Mouse (Mus musculus) central nervous system, embryonic 14 days (tissue): ENCODE measurements around the gene Gm14406. TPM values are rescaled to one million over a fixed set of nuclear protein-coding genes. Genes with fewer than 3 reads are reported as not detected.

Source experiments
- polyA plus RNA-seq: library from polyadenylated mRNA; depleted of rRNA; stranded (reverse); fragments of >200 nt; gene quantifications from 2 replicates; pipeline ENCODE4 v1.2.3, GENCODE M21; 2012; rRNA removed

Gene Gm14406
- polyA plus RNA-seq: not detected in 2 replicates

GRCm38 (mm10) chr2:177577998-177578397 lies at the start of gene Gm14406:
Gm14406 (minus strand) TSS chr2:177578210.

Other genes with a start within 250 kb of the Gm14406 start
- 4.3 and 5.0 TPM in 2 replicates for gene Gm14418, start 179.9 kb downstream of the Gm14406 start, polyA plus RNA-seq
- gene Zfp970, start 113.5 kb downstream of the Gm14406 start, polyA plus RNA-seq: 10.5 and 10.7 TPM in 2 replicates
- 2.8 and 3.2 TPM in 2 replicates for gene Gm14403, start 80.0 kb downstream of the Gm14406 start, polyA plus RNA-seq
- gene Gm14322, start 181.1 kb upstream of the Gm14406 start, polyA plus RNA-seq: 7.2 and 9.7 TPM in 2 replicates